Mouse (Mus musculus): ENCODE results near the gene Pif1. TPM values are rescaled to one million over a fixed set of nuclear protein-coding genes. Genes with fewer than 3 reads are reported as not detected.
A peak's percentile ranks its signal among the peaks of the same experiment; 100 is the strongest.

Pif1 gene
- polyA plus RNA-seq, 1 experiment from 2014 or later, result 11.8 TPM

DNA sequence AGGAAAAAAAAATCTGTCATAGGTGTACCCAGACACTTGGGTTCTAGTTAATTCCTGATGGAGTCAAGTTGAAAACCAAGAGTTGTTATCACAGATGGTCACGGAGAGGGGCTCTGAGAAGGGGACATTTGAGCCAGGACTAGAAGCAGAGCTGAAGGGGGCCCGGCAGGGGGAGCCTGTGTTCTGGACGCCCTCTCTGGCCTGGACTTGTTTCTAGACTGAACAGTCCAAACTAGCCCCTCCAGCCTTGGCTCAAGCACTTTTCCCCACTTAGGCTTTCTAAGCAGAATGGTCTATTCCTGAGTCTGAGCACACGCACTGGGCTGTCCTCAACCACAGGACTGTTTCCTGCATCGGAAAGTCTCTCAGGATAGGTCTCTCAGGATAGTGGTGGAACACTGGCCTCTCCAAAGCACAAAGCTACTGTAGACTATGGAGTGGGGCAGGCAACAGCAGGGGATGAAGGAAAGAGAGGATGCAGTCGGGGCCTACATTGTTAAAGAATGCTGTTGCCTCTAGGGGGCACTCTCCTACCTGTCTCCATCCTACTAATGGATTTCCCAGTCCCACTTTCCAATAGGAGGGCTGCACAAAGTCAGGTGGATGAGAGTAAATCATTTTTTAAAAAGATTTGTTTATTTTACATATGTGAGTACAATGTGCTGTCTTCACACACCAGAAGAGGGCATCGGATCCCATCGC lies 16.6 kb downstream of the Pif1 start:
- Histone ChIP-seq H3K9ac (no peak overlapping the region), H3K4me2 (no peak overlapping the region), H3K9me3 (no peaks in the 10 kb centered on the region), H3K4me1 (peaks cover 21% of the 10 kb centered on the region), H3K27ac (replicated peaks) (no peak overlapping the region), H3K4me3 (no peak overlapping the region), H3K36me3 (no peaks in the 10 kb centered on the region), H3K27me3 (replicated peaks) (no peaks in the 10 kb centered on the region)
- no peak for ATAC-seq (ENCODE audit: extremely low read depth, insufficient number of reproducible peaks, low FRiP score, low TSS enrichment)
- WGBS, result 46% methylated on average over 8 of the region's 8 CpGs

DNA sequence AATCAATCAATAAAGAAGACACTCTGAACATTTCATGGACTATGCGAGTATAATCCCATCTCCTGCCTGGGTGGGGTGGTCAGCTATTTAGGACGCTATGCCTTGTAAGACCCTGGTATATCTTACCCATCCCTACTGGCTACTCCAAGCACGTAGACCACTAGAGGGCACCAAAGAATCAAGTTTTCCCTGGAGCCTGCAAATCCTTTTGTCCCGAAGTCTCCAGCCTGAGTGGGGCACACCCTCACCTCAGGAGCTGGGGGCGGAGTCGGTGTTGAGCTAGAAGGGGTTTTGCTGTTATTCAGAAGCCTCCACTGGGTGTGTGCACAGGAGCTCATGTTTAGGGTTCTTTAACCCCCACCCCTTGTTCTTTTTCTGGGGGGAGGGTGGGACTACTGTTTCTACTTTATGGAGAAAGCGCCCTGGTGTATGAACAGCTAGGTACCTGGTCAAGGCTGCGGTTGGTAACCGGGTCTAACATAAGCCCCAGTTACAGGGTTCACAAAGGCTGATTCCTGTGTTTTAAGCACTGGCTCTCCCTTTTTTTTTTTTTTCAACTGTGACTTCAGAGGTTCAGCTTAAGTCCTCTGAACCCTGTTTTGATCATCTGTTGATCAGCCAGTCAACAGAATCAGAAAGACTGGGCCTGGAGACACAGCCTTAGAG lies 18.6 kb downstream of the Pif1 start:
- WGBS, result 7% methylated on average over 9 of the region's 9 CpGs
- ATAC-seq (ENCODE audit: extremely low read depth, insufficient number of reproducible peaks, low FRiP score, low TSS enrichment), result 0 out of 2 replicates have a peak, but pooled peaks have one; percentile 53
- H3K4me1 ChIP-seq, result peaks cover 21% of the 10 kb centered on the region
- no peaks in the 10 kb centered on the region for H3K27me3 ChIP-seq (replicated peaks)
- H3K27ac ChIP-seq (replicated peaks), result no peak overlapping the region
- H3K4me3 ChIP-seq, result peak overlapping the region; percentile 27
- peak overlapping the region; percentile 69 for H3K9ac ChIP-seq
- H3K4me2 ChIP-seq, result peak overlapping the region; percentile 62
- H3K9me3 ChIP-seq, result no peaks in the 10 kb centered on the region
- no peaks in the 10 kb centered on the region for H3K36me3 ChIP-seq

DNA sequence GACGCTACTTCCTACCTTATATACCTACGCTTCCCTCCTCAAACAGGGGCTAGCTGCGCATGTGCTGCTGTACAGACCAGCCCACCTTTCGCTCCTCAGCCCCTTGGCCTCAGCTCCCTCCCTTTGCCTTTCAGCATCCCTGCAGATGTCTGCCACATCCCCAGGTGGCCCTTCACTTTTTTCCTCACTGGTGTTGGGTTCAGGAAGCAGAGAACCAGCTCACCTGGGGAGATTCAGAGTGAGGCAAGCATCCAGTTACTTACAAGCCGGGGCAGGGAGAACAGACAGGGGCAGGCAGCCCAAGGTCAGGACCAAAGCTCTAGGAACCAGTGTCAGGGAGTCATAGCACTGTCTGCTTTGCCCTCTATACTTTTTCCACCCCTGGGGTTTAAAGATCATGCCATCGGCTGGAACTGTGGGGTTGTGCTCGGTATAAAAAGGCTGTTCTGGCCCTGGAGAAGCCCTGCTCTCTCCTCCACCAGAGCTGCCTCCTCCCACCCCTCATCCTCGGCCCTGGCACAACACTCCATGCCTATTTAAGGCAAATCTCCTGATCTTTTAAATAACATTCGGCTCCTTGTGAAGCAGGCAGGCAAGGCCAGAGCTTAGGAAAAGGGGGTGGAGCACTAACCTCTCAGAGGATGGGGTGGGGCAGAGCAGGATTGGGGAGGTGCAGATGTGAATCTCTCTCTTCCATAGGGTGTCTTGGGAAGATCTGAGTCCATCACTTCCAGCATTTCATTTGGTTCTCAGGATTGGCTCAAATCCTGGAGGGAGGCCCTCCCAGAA lies 19.6 kb downstream of the Pif1 start:
- Histone ChIP-seq H3K9me3 (no peaks in the 10 kb centered on the region), H3K27ac (replicated peaks) (peak overlapping the region; percentile 45; the same call in 1 of the 2 replicates), H3K4me2 (no peak overlapping the region), H3K4me1 (peaks cover 21% of the 10 kb centered on the region), H3K36me3 (no peaks in the 10 kb centered on the region), H3K9ac (peak overlapping the region; percentile 65; the same call in 1 of the 2 replicates), H3K27me3 (replicated peaks) (no peaks in the 10 kb centered on the region), H3K4me3 (no peak overlapping the region)
- 38% methylated on average over 9 of the region's 9 CpGs for WGBS
- no peak for ATAC-seq (ENCODE audit: extremely low read depth, insufficient number of reproducible peaks, low FRiP score, low TSS enrichment)

DNA sequence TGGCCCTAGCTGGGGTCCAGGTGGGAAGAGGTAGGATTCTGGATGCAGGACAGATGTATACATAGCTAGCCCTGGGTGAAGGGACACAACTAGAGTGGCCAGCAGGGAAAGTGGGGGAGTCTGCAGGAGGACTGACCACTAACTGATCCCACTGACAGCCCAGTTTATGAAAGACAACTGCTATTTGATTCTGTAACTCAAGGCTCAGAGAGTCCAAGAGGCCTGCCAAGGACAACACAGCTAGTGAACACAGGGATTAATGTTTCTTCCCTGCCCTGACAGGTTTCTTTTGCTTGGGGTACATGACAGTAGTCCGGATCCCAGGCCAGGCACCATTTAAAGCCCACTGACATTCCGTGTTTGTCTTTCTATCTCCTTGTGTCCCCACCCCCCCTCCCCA lies 20.2 kb downstream of the Pif1 start:
- no peak for ATAC-seq (ENCODE audit: extremely low read depth, insufficient number of reproducible peaks, low FRiP score, low TSS enrichment)
- WGBS, result 20% methylated on average over 2 of the region's 2 CpGs
- no peaks in the 10 kb centered on the region for H3K27me3 ChIP-seq (replicated peaks)
- peak overlapping the region; percentile 45; the same call in 1 of the 2 replicates for H3K27ac ChIP-seq (replicated peaks)
- H3K9ac ChIP-seq, result no peak overlapping the region
- H3K4me1 ChIP-seq, result peaks cover 21% of the 10 kb centered on the region
- H3K4me3 ChIP-seq, result no peak overlapping the region
- no peaks in the 10 kb centered on the region for H3K9me3 ChIP-seq
- H3K4me2 ChIP-seq, result no peak overlapping the region
- no peaks in the 10 kb centered on the region for H3K36me3 ChIP-seq

DNA sequence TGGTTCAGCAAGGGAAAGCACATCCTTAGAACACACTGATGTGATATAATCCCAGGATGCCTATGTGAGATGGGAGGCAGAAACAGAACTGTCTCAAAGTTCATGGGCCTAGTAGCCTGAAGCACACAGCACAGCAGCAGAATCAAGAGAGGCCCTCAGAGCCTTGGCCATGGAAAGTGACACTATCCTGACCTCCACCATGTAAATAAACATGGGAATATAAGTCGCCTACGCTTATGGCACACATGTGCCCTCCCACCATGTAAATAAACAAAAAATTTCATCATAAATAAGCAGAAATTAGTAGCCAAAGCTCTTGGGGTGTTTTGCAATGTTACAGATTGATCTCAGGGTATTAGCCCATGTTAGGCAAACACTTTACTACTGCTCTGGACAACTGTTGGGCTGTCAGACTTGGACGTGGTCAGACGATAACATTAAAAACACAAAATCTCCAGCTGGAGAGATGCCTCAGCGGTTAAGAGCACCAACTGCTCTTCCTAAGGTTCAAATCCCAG lies 25.1 kb downstream of the Pif1 start:
- H3K27me3 ChIP-seq (replicated peaks), result no peaks in the 10 kb centered on the region
- no peak for ATAC-seq (ENCODE audit: extremely low read depth, insufficient number of reproducible peaks, low FRiP score, low TSS enrichment)
- H3K4me3 ChIP-seq, result no peak overlapping the region
- no peak overlapping the region for H3K27ac ChIP-seq (replicated peaks)
- no peaks in the 10 kb centered on the region for H3K9me3 ChIP-seq
- H3K4me2 ChIP-seq, result no peak overlapping the region
- no peak overlapping the region for H3K9ac ChIP-seq
- 70% methylated on average over 5 of the region's 5 CpGs for WGBS
- H3K36me3 ChIP-seq, result no peaks in the 10 kb centered on the region
- H3K4me1 ChIP-seq, result peaks cover 19% of the 10 kb centered on the region

DNA sequence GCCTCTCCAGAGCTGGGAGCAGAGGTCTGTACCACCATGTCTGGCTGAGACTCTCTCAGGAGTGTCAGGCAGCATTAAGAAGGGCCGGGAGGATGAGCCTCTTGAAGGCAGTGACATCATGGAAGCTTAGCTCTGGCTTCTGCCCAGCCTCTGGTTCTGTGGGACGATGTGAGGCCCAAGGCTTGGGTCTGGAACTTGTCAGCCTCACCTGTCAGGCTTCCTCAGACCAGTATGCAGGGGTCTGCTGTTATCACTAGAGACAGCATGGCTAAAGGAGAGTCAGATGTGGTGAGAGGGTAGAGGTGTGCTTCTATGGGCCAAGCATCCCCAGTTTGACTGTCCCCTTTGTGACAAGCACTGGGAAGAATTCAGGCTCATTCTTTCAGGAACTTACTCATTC lies 26.1 kb downstream of the Pif1 start:
- no peak overlapping the region for H3K4me3 ChIP-seq
- H3K9ac ChIP-seq, result 0 out of 2 replicates have a peak overlapping the region, but pooled peaks have one; percentile 5
- peak overlapping the region; percentile 83 for H3K27ac ChIP-seq (replicated peaks)
- no peaks in the 10 kb centered on the region for H3K27me3 ChIP-seq (replicated peaks)
- H3K4me1 ChIP-seq, result peaks cover 13% of the 10 kb centered on the region
- H3K4me2 ChIP-seq, result no peak overlapping the region
- WGBS, result 10% methylated on average over 2 of the region's 2 CpGs
- H3K36me3 ChIP-seq, result no peaks in the 10 kb centered on the region
- H3K9me3 ChIP-seq, result no peaks in the 10 kb centered on the region
- ATAC-seq (ENCODE audit: extremely low read depth, insufficient number of reproducible peaks, low FRiP score, low TSS enrichment), result peak; percentile 68; the same call in 1 of the 2 replicates

DNA sequence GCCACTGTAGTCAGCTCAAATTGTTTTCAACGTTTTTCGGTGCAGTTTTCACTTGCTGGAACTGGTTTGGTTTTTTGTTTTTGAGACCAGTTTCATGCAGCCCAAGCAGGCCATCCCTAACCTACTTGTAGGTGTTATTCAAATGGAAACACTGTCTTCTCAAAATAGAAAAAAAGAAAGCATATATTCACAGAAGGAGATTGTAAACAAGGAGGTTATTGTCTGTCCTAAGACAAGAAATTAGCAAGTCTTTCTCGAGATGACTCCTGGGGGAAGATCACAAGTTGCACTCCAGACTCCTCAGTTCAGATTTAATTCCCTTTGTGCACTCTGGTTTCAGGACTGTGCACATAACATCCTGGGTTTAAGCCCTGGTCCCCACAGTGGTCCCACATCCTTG lies 32.4 kb downstream of the Pif1 start:
- 58% methylated on average over 3 of the region's 3 CpGs for WGBS
- no peaks in the 10 kb centered on the region for H3K4me1 ChIP-seq
- H3K4me2 ChIP-seq, result no peak overlapping the region
- no peak overlapping the region for H3K27ac ChIP-seq (replicated peaks)
- no peaks in the 10 kb centered on the region for H3K36me3 ChIP-seq
- H3K4me3 ChIP-seq, result no peak overlapping the region
- no peaks in the 10 kb centered on the region for H3K9me3 ChIP-seq
- H3K27me3 ChIP-seq (replicated peaks), result no peaks in the 10 kb centered on the region
- ATAC-seq (ENCODE audit: extremely low read depth, insufficient number of reproducible peaks, low FRiP score, low TSS enrichment), result no peak
- no peak overlapping the region for H3K9ac ChIP-seq

DNA sequence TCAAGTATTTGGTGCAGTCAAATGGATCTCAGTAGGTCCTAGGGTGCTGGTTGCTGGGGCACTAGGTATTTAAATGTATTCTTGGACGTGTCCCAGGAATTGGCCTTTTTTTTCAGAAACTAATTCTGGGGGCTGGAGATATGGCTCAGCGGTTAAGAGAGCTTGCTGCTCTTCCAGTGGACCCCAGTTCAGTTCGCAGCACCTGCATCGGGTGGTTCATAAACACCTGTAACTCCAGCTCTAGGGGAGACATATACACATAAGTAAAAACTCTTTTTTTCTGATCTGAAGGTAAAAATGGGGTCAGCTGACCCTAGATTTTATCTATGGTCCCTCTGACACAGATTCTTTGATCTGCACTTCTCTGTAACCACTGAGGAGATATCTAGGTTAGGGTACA lies 34.2 kb downstream of the Pif1 start:
- no peaks in the 10 kb centered on the region for H3K9me3 ChIP-seq
- ATAC-seq (ENCODE audit: extremely low read depth, insufficient number of reproducible peaks, low FRiP score, low TSS enrichment), result no peak
- no peak overlapping the region for H3K27ac ChIP-seq (replicated peaks)
- no peak overlapping the region for H3K9ac ChIP-seq
- H3K4me3 ChIP-seq, result no peak overlapping the region
- no peaks in the 10 kb centered on the region for H3K36me3 ChIP-seq
- no peak overlapping the region for H3K4me2 ChIP-seq
- H3K27me3 ChIP-seq (replicated peaks), result no peaks in the 10 kb centered on the region
- H3K4me1 ChIP-seq, result peaks cover 3% of the 10 kb centered on the region; the same call in 1 of the 2 replicates
- WGBS, result 80% methylated on average over 4 of the region's 4 CpGs

DNA sequence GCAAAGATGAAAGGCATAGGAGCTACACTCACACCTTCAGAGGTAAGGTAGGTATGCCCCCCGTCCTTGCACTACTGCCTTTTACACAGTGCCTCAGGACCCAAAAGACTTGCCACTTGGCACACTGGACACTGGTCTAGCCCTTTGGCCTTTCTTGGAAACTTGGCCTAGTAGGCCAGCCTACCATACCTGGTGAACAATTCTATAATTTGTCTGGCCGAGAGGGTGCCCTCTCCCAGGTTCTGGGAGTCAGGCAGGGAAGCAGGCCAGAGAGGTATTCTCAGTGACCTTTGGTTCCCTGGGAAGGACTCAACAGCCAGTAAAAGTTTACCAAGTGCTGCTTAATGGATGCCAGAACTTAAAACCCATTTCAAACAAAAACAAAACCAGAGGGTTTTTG lies 34.7 kb downstream of the Pif1 start:
- H3K27me3 ChIP-seq (replicated peaks), result no peaks in the 10 kb centered on the region
- no peaks in the 10 kb centered on the region for H3K9me3 ChIP-seq
- no peak overlapping the region for H3K4me2 ChIP-seq
- 77% methylated on average over 2 of the region's 2 CpGs for WGBS
- peaks cover 3% of the 10 kb centered on the region; the same call in 1 of the 2 replicates for H3K4me1 ChIP-seq
- ATAC-seq (ENCODE audit: extremely low read depth, insufficient number of reproducible peaks, low FRiP score, low TSS enrichment), result no peak
- H3K27ac ChIP-seq (replicated peaks), result no peak overlapping the region
- H3K4me3 ChIP-seq, result no peak overlapping the region
- no peak overlapping the region for H3K9ac ChIP-seq
- no peaks in the 10 kb centered on the region for H3K36me3 ChIP-seq

DNA sequence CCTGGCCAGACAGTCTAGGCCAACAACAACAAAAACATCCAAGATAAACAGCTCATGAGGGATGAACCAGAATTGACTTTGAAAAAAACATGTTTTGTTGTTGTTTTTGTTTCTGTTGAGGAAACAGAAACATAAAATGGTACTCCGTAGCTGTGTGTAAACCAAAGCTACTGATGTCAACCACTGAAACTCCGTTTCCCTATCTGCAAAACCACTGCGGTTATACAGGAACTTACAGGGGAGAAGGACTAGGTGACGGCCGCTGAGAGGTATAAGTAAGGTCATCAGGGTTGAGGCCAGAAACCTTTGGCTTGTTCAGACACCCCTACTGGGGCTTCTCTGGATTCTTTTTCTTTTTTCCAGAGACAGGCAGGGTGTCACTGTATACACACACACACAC lies 35.9 kb downstream of the Pif1 start:
- no peak for ATAC-seq (ENCODE audit: extremely low read depth, insufficient number of reproducible peaks, low FRiP score, low TSS enrichment)
- no peak overlapping the region for H3K27ac ChIP-seq (replicated peaks)
- H3K4me2 ChIP-seq, result no peak overlapping the region
- no peaks in the 10 kb centered on the region for H3K9me3 ChIP-seq
- peaks cover 3% of the 10 kb centered on the region; the same call in 1 of the 2 replicates for H3K4me1 ChIP-seq
- H3K27me3 ChIP-seq (replicated peaks), result no peaks in the 10 kb centered on the region; the same call in 1 of the 2 replicates
- no peaks in the 10 kb centered on the region for H3K36me3 ChIP-seq
- no peak overlapping the region for H3K4me3 ChIP-seq
- H3K9ac ChIP-seq, result no peak overlapping the region
- WGBS, result 67% methylated on average over 5 of the region's 5 CpGs

DNA sequence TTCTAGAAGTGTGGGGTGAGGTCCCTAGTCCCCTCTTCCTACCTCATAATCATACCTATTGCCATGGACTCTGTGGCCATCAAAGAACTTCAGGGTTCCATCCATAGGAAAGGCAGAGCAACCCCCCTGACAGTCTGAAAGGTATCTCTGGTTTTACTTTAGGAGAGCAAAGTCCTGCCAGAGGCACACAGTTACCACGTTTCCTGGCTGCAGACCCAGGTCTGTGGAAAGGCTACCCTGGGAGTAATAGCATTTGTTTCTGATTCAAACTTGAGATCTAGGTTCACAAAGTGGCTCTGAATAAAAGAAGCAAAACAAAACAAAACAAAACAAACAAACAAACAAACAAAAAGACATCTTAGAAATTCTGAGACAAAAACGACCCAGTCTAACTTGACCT lies 37.3 kb downstream of the Pif1 start:
- Histone ChIP-seq H3K36me3 (no peaks in the 10 kb centered on the region), H3K4me1 (peaks cover 11% of the 10 kb centered on the region), H3K4me2 (no peak overlapping the region), H3K27ac (replicated peaks) (no peak overlapping the region), H3K4me3 (no peak overlapping the region), H3K9ac (no peak overlapping the region), H3K9me3 (no peaks in the 10 kb centered on the region), H3K27me3 (replicated peaks) (peaks cover 9% of the 10 kb centered on the region)
- 69% methylated on average over 2 of the region's 2 CpGs for WGBS
- ATAC-seq (ENCODE audit: extremely low read depth, insufficient number of reproducible peaks, low FRiP score, low TSS enrichment), result no peak

All from heart, embryonic 13.5 days (tissue).